Mouse (Mus musculus) C2C12 (cell line): Measurements from ENCODE around the gene Pdpk1. TPM values are rescaled to one million over a fixed set of nuclear protein-coding genes. Genes with fewer than 3 reads are reported as not detected.

Experiments
- H3K27me3 ChIP-seq: one replicate; pipeline ENCODE4 v1.6.1; 2011; ENCODE audit not compliant: control insufficient read depth, insufficient read depth, insufficient read length
- H3K36me3 ChIP-seq: one replicate; pipeline ENCODE4 v1.6.1; 2011; ENCODE audit not compliant: control insufficient read depth, insufficient read depth
- H3K4me3 ChIP-seq: one replicate; pipeline ENCODE4 v1.5.1; 2011; ENCODE audit warnings: mild to moderate bottlenecking, control low read depth; ENCODE audit not compliant: poor library complexity, insufficient read depth, severe bottlenecking
- H3K79me2 ChIP-seq: one replicate; pipeline ENCODE4 v1.6.1; 2011; ENCODE audit not compliant: control insufficient read depth, insufficient read depth
- H3K79me3 ChIP-seq: one replicate; pipeline ENCODE4 v1.6.1; 2011; ENCODE audit warnings: low read depth, control low read depth
- H3ac ChIP-seq: one replicate; pipeline ENCODE3; 2011; ENCODE audit warnings: low read depth; ENCODE audit not compliant: control insufficient read depth, insufficient read length
- CEBPB ChIP-seq: IDR thresholded peaks from one replicate; pipeline ENCODE4 v1.6.1; 2011; ENCODE audit warnings: low read depth, mild to moderate bottlenecking, control low read depth, moderate library complexity
- CTCF ChIP-seq: IDR thresholded peaks from one replicate; pipeline ENCODE4 v1.5.1; 2011; ENCODE audit not compliant: control insufficient read depth, insufficient read depth, insufficient read length
- FOSL1 ChIP-seq: IDR thresholded peaks from one replicate; pipeline ENCODE4 v1.8.0; 2011; ENCODE audit warnings: mild to moderate bottlenecking, low read length; ENCODE audit not compliant: poor library complexity, insufficient read depth, severe bottlenecking
- MAX ChIP-seq: IDR thresholded peaks from one replicate; pipeline ENCODE4 v1.6.1; 2011; ENCODE audit warnings: mild to moderate bottlenecking, control low read depth
- MYOD1 ChIP-seq: IDR thresholded peaks from one replicate; pipeline ENCODE4 v1.6.1; 2011; ENCODE audit warnings: low read depth; ENCODE audit not compliant: control insufficient read depth, insufficient read length
- MYOG ChIP-seq: IDR thresholded peaks from one replicate; pipeline ENCODE4 v1.6.1; 2011; ENCODE audit not compliant: control insufficient read depth, insufficient read length; ENCODE audit errors: extremely low read depth
- USF1 ChIP-seq: IDR thresholded peaks from one replicate; pipeline ENCODE4 v1.6.1; 2011; ENCODE audit warnings: low read depth, mild to moderate bottlenecking, control low read depth, moderate library complexity
- polyA plus RNA-seq: library from polyadenylated mRNA; unstranded; fragments of >200 nt; fragmentation: generic; extraction: Trizol; gene quantifications from one replicate; pipeline ENCODE4 v1.2.1, GENCODE M21; 2012; ENCODE audit warnings: missing spikeins

The Pdpk1 gene
- polyA plus RNA-seq, 1 experiment: 7.4 TPM

DNA sequence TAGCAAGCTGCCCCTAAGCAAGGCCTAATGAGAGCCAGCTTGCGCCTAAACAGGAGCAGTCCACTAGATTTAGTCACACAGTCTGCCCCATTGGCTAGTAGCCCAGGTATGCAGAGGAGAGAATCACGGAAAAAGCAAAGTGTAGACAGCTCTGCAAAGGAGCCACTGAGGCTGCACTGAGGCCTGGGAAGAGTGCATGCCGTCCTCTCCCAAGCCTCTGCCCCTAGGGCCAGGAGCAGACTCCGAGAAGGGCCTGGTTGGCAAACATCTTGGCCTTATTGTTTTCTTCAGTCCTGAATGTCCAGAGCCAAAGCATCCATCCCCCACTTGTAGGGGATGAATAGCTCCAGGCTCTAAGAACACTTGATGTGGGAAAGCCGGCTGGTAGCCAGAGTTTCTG is 82.5 kb downstream of the Pdpk1 start:
- H3K27me3 ChIP-seq: no peaks in the 10 kb centered on the region
- peaks cover 100% of the 10 kb centered on the region for H3K79me2 ChIP-seq
- TF ChIP-seq MYOD1 (no peak), MYOG (no peak), FOSL1 (no peak), MAX (no peak), CEBPB (no peak), USF1 (no peak)
- H3K4me3 ChIP-seq: no peak overlapping the region
- H3ac ChIP-seq: no peak overlapping the region
- peaks cover 74% of the 10 kb centered on the region for H3K79me3 ChIP-seq
- peaks cover 32% of the 10 kb centered on the region for H3K36me3 ChIP-seq

DNA sequence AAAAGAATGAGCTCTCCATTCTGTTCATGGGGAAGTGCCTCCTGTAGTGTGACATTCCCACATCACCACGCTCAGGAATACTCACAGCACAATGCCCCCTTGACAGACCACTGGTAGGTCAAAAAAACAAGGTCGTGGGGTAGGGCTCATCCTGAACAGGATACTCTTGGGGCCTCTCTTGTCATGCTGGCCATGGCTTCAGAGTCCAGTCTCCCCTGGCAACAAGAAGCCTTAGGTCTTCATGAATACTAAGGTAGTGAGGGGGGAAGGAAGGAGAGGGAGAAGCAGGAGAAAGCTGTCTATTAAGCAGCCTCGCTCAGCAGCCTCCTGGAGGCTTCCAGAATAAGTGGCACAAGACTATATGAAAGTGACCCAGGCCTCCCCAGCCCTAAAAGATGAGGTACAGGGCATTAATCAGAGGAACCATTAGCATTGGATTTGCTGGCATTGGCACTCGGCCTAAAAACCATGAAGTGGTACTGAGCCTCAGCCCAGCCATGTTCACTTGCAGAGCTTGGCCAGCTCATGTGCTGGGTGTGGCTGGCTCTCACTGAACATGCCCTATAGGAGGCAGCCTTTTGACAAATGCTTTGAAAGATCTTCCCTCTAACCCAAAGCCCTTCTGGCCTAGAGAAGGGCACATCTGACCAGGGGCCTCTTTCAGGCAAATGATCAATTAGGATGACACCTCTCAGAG is 88.1 kb downstream of the Pdpk1 start:
- TF ChIP-seq CEBPB: no peak
- TF ChIP-seq FOSL1: no peak
- TF ChIP-seq CTCF: no peak
- no peak for TF ChIP-seq MAX
- no peak for TF ChIP-seq USF1
- TF ChIP-seq MYOG: no peak
- no peak for TF ChIP-seq MYOD1
- Histone ChIP-seq H3ac (no peak overlapping the region), H3K4me3 (no peak overlapping the region), H3K79me2 (peaks cover 58% of the 10 kb centered on the region), H3K36me3 (peaks cover 56% of the 10 kb centered on the region), H3K27me3 (no peaks in the 10 kb centered on the region), H3K79me3 (peaks cover 42% of the 10 kb centered on the region)

DNA sequence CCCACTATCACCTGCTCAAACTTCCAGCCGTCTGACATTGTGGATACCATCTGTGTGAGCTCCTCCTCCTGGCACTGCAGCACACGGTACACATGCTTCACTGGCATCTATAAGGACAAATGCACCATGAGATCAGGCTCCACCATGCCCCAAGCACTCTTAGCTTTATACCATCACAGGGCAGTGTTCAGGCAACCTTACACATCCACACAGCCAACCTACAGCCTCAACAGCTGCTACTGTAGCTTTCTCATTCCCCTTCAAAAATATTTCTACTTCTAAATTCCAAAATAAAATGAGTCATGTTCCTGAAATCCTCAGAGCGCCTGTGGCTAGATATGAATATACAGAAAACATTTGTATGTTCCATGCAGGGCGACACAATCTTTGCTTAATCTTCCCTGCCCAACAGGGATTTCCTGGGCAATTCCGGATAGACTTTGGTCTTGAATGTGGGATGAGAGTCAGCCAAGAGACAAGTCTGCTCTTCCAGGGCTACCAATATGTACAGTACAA is 92.9 kb downstream of the Pdpk1 start:
- TF ChIP-seq CEBPB: no peak
- no peak for TF ChIP-seq MYOD1
- Histone ChIP-seq H3K27me3 (no peaks in the 10 kb centered on the region), H3K4me3 (no peak overlapping the region), H3K79me3 (peaks cover 9% of the 10 kb centered on the region), H3K79me2 (peaks cover 9% of the 10 kb centered on the region), H3K36me3 (peaks cover 76% of the 10 kb centered on the region), H3ac (no peak overlapping the region)

DNA sequence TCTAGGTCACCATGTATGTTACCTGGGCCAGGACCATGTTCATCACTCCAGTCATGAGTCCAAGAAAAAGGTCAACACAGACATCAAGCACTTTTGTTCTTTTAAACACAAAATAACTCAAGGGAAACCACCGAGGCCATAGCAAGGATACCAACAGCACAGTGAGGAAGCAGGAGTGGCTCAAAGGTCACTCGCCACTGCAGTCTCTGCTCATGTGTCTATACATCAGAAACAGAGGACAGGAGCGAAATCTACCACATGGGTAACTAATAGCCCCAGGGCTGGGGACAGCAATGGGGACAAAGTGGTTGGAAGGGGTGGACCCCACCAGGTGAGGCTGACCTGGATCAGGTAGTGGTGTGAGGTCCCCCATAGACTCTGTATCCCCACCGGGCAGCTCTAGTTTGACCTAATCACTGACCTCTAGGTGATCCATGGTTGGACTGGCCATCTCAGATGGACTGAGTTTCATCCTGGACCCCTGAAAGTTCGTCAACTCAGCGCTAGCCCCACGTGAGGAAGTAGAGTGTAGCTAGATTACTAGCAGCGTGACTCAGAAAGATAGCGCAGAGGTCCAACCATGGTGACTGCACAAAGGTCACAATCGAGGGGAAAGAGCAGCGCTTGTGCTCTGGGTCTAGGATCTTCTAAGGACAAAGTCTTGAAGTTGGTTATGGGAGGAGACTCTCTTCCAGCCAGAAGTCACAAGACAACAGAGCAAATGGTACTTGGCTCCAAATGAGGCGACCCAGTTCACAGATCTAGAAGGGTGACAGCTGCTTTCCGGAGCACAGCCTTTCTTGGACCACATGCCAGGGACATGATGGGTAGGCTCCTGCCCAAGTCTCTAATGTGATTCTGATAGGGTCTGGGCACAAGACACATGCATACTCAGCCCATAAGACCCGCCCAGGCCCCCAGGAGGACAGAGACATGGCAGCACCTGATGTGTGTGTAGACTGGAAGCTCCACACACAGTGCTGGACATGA is 93.8 kb downstream of the Pdpk1 start:
- H3K79me2 ChIP-seq: peaks cover under 1% of the 10 kb centered on the region
- no peak for TF ChIP-seq CEBPB
- TF ChIP-seq MYOG: no peak
- TF ChIP-seq MYOD1: no peak
- no peaks in the 10 kb centered on the region for H3K27me3 ChIP-seq
- H3ac ChIP-seq: no peak overlapping the region
- peaks cover 83% of the 10 kb centered on the region for H3K36me3 ChIP-seq
- H3K79me3 ChIP-seq: peaks cover 3% of the 10 kb centered on the region
- H3K4me3 ChIP-seq: no peak overlapping the region

DNA sequence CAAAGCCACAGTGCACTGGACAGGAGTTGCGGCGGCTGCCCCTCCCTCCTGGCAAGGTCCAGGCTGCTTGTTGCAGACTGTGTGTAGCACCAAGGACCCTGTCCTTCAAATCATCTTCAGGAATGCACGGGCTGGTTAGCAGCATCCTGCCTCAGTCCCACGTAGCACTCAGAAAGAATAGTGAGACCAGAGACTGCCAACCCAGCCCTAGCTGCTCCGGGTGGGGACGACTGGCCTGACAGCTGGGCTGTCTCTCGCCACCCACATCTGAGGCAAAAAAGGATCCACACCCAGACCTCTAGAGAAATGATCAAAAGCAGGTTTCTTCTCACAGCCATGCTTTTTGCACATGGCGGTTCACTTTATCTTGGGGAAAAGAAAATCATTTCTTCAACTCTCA is 101.7 kb downstream of the Pdpk1 start:
- Histone ChIP-seq H3K79me2 (no peaks in the 10 kb centered on the region), H3ac (no peak overlapping the region), H3K36me3 (peaks cover 47% of the 10 kb centered on the region), H3K27me3 (no peaks in the 10 kb centered on the region), H3K4me3 (no peak overlapping the region), H3K79me3 (no peaks in the 10 kb centered on the region)
- TF ChIP-seq CTCF: no peak
- no peak for TF ChIP-seq MAX
- no peak for TF ChIP-seq MYOG
- no peak for TF ChIP-seq USF1
- TF ChIP-seq MYOD1: no peak
- TF ChIP-seq CEBPB: no peak
- no peak for TF ChIP-seq FOSL1
